Mouse (Mus musculus) liver, adult 2 months (tissue): ENCODE data around the gene Ccdc34.

Experiments used
- CTCF ChIP-seq: fragments of 200-500 bp; IDR thresholded peaks from 2 replicates; pipeline ENCODE4 v1.5.1; 2011; ENCODE audit warnings: low read depth, low read length, control low read depth
- POLR2A ChIP-seq: fragments of 200-500 bp; IDR thresholded peaks from 2 replicates; pipeline ENCODE4 v1.6.1; 2011; ENCODE audit warnings: low read length, control low read depth; ENCODE audit not compliant: insufficient read depth; ENCODE audit errors: extremely low read depth

- no peak for TF ChIP-seq POLR2A
- TF ChIP-seq CTCF: no peak
Observed at GRCm38 (mm10) chr2:110180316-110180670, 162.7 kb downstream of the Ccdc34 start.
